Mouse (Mus musculus): ENCODE measurements around the gene Gm156. TPM values are rescaled to one million over a fixed set of nuclear protein-coding genes. Genes with fewer than 3 reads are reported as not detected.
"Not testable (repeated sequence)": the region's sequence is repeated elsewhere in the genome, so short reads cannot be mapped to it uniquely, and the experiment has no call there.

Gene Gm156
- polyA plus RNA-seq (2014; fragmentation: Nextera tagmentation; extraction: Ambion mirVana) = not detected in 2 replicates

DNA sequence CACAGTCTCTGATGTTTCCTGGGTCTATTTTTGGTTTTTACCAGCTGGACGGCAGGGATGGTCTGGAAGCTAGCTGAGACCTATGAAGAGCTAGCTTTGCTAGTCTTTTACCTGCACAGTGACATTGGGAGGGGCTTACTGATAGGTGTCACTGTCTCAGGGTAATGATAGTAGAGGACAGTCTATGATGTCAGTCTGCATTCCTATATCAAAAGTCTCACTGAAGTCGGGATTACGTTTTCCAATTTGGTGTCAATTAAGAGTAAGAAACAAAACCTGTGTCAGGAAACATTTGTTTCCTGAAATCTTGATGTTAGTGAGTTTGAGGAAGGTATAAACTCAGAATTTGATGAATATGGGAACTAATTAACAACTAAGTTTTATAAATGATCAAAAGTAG is at the start of gene Gm156:
Gene Gm156 (minus strand): TSS at position 101 of the 400 bp plus-strand sequence.
- not testable (repeated sequence) for ATAC-seq (replicated peaks; ENCODE audit: low FRiP score); H3K27ac ChIP-seq (ENCODE audit: low read depth, low read length); H3K4me1 ChIP-seq (replicated peaks; ENCODE audit: control insufficient read depth, insufficient read depth, low read length); H3K9me3 ChIP-seq (ENCODE audit: control insufficient read depth, low read length); H3K9ac ChIP-seq (ENCODE audit: low read depth, low read length); DNase-seq (ENCODE audit: low spot score); H3K27me3 ChIP-seq (replicated peaks; ENCODE audit: control insufficient read depth, insufficient read depth, low read length); H3K4me2 ChIP-seq; H3K36me3 ChIP-seq (ENCODE audit: control insufficient read depth, insufficient read depth, low read length); H3K4me3 ChIP-seq (ENCODE audit: low read depth, low read length)
- WGBS = 77% methylated on average over 3 of the region's 3 CpGs

- DNase-seq (ENCODE audit: low spot score) (no peak), ATAC-seq (replicated peaks; ENCODE audit: low FRiP score) (no peak)
- Histone ChIP-seq H3K27ac (ENCODE audit: low read depth, low read length) (no peak overlapping the region), H3K9ac (ENCODE audit: low read depth, low read length) (no peak overlapping the region), H3K27me3 (replicated peaks; ENCODE audit: control insufficient read depth, insufficient read depth, low read length) (no peaks in the 10 kb centered on the region), H3K4me1 (replicated peaks; ENCODE audit: control insufficient read depth, insufficient read depth, low read length) (no peaks in the 10 kb centered on the region), H3K4me3 (ENCODE audit: low read depth, low read length) (no peak overlapping the region), H3K9me3 (ENCODE audit: control insufficient read depth, low read length) (no peaks in the 10 kb centered on the region), H3K4me2 (no peak overlapping the region), H3K36me3 (ENCODE audit: control insufficient read depth, insufficient read depth, low read length) (no peaks in the 10 kb centered on the region)
- 78% methylated on average over 1 of the region's 1 CpGs for WGBS
Measured at GRCm38 (mm10) chr6:129825559-129825958, 41.5 kb upstream of the Gm156 start.

GRCm38 (mm10) chr6:129824004-129824403 is 39.9 kb upstream of the Gm156 start:
- Histone ChIP-seq H3K9me3 (ENCODE audit: control insufficient read depth, low read length) (no peaks in the 10 kb centered on the region), H3K9ac (ENCODE audit: low read depth, low read length) (no peak overlapping the region), H3K36me3 (ENCODE audit: control insufficient read depth, insufficient read depth, low read length) (no peaks in the 10 kb centered on the region), H3K27me3 (replicated peaks; ENCODE audit: control insufficient read depth, insufficient read depth, low read length) (no peaks in the 10 kb centered on the region), H3K27ac (ENCODE audit: low read depth, low read length) (no peak overlapping the region), H3K4me2 (no peak overlapping the region), H3K4me1 (replicated peaks; ENCODE audit: control insufficient read depth, insufficient read depth, low read length) (no peaks in the 10 kb centered on the region), H3K4me3 (ENCODE audit: low read depth, low read length) (no peak overlapping the region)
- WGBS = 76% methylated on average over 1 of the region's 1 CpGs
- DNase-seq (ENCODE audit: low spot score) (no peak), ATAC-seq (replicated peaks; ENCODE audit: low FRiP score) (no peak)

DNA sequence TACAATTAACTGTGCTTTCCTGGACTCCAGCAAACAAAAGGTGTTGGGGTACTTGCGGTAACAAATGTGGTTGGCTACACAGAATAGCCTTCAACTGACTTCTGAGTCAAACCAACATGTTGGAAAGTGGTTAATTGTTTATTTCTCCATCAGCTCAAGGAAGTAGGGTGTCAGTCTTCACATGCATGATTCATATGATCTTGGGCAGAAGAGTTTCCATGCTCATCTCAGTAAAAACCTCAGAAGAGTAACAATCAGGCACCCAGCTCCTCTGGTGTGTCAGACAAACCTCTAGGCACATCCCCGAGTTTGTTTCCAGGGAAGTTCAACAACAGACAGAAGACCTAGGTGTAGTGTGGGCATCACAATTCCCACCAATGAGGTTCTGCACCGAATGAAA is 33.7 kb upstream of the Gm156 start:
- Histone ChIP-seq H3K4me2 (no peak overlapping the region), H3K9ac (ENCODE audit: low read depth, low read length) (no peak overlapping the region), H3K4me1 (replicated peaks; ENCODE audit: control insufficient read depth, insufficient read depth, low read length) (no peaks in the 10 kb centered on the region), H3K27me3 (replicated peaks; ENCODE audit: control insufficient read depth, insufficient read depth, low read length) (no peaks in the 10 kb centered on the region), H3K27ac (ENCODE audit: low read depth, low read length) (no peak overlapping the region), H3K9me3 (ENCODE audit: control insufficient read depth, low read length) (no peaks in the 10 kb centered on the region), H3K4me3 (ENCODE audit: low read depth, low read length) (no peak overlapping the region), H3K36me3 (ENCODE audit: control insufficient read depth, insufficient read depth, low read length) (no peaks in the 10 kb centered on the region)
- WGBS = 62% methylated on average over 3 of the region's 3 CpGs
- DNase-seq (ENCODE audit: low spot score) (no peak), ATAC-seq (replicated peaks; ENCODE audit: low FRiP score) (no peak)

- H3K27ac ChIP-seq (ENCODE audit: low read depth, low read length) = no peak overlapping the region
- no peak overlapping the region for H3K4me2 ChIP-seq
- no peak for ATAC-seq (replicated peaks; ENCODE audit: low FRiP score)
Measured at GRCm38 (mm10) chr6:129747654-129748032, 36.4 kb downstream of the Gm156 start.

DNA sequence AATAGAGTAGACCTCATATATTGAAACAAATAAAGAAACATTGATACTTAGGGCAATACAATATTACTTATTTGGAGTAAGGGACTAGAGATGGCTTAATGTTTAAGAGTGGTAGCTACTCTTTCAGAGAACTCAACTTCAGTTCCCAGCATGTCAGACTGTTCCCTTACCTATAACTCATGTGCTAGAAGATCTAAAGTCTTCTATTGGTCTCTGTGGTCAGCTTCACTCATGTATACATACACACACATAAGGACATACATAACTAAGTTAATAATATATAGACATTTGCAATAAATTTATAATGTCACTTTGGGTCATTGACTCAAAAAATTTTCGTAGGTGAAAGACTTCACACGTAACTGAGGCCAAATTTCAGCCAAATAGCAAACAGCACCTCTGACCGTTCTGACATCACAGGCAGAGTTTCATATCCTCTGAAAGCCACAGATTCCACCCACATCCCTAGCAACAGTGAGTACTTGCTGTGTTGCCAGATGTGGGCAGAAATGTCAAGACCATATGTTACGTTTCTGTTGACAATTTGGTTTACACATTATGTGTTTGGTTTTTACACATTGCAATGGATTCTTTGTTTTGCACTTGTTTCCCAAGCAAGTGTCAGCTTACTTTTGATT is 36.9 kb downstream of the Gm156 start:
- Histone ChIP-seq H3K27me3 (replicated peaks; ENCODE audit: control insufficient read depth, insufficient read depth, low read length) (no peaks in the 10 kb centered on the region), H3K4me2 (no peak overlapping the region), H3K4me3 (ENCODE audit: low read depth, low read length) (no peak overlapping the region), H3K36me3 (ENCODE audit: control insufficient read depth, insufficient read depth, low read length) (no peaks in the 10 kb centered on the region), H3K27ac (ENCODE audit: low read depth, low read length) (no peak overlapping the region), H3K9ac (ENCODE audit: low read depth, low read length) (no peak overlapping the region), H3K4me1 (replicated peaks; ENCODE audit: control insufficient read depth, insufficient read depth, low read length) (no peaks in the 10 kb centered on the region), H3K9me3 (ENCODE audit: control insufficient read depth, low read length) (no peaks in the 10 kb centered on the region)
- 71% methylated on average over 4 of the region's 4 CpGs for WGBS
- no peak for ATAC-seq (replicated peaks; ENCODE audit: low FRiP score)
- no peak for DNase-seq (ENCODE audit: low spot score)

More at GRCm38 (mm10) chr6:129747654-129748032, 36.4 kb downstream of the Gm156 start:
- Histone ChIP-seq H3K36me3 (ENCODE audit: control insufficient read depth, insufficient read depth, low read length) (no peaks in the 10 kb centered on the region), H3K27me3 (replicated peaks; ENCODE audit: control insufficient read depth, insufficient read depth, low read length) (no peaks in the 10 kb centered on the region), H3K4me1 (replicated peaks; ENCODE audit: control insufficient read depth, insufficient read depth, low read length) (no peaks in the 10 kb centered on the region), H3K4me3 (ENCODE audit: low read depth, low read length) (no peak overlapping the region), H3K9me3 (ENCODE audit: control insufficient read depth, low read length) (no peaks in the 10 kb centered on the region), H3K9ac (ENCODE audit: low read depth, low read length) (no peak overlapping the region)
- DNase-seq (ENCODE audit: low spot score) = no peak
- whole genome bisulfite sequencing = 79% methylated on average over 3 of the region's 3 CpGs

DNA sequence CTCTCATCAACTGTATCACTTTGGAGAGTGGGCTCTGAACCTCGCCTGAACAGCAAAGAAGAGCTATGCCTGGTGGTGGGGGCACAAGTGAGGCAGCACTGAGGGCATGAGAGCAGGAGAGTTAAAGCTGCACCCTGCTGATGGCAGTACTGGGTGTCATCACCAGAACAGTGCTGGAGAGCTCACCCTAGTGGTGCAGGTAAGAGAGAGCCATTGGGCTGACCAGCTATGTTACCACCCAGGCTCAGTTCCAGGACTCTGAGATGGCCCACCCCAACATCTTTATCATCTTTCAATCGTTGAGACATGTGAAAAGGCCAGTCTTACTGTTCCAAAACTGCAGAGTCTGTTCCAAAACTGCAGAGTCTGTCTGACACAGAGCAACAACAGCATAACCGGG is 37.9 kb downstream of the Gm156 start:
- Histone ChIP-seq H3K4me2 (no peak overlapping the region), H3K27me3 (replicated peaks; ENCODE audit: control insufficient read depth, insufficient read depth, low read length) (no peaks in the 10 kb centered on the region), H3K27ac (ENCODE audit: low read depth, low read length) (no peak overlapping the region), H3K4me1 (replicated peaks; ENCODE audit: control insufficient read depth, insufficient read depth, low read length) (no peaks in the 10 kb centered on the region), H3K9ac (ENCODE audit: low read depth, low read length) (no peak overlapping the region), H3K36me3 (ENCODE audit: control insufficient read depth, insufficient read depth, low read length) (no peaks in the 10 kb centered on the region), H3K4me3 (ENCODE audit: low read depth, low read length) (no peak overlapping the region), H3K9me3 (ENCODE audit: control insufficient read depth, low read length) (no peaks in the 10 kb centered on the region)
- peak; percentile 49; the same call in 1 of the 2 replicates for ATAC-seq (replicated peaks; ENCODE audit: low FRiP score)
- DNase-seq (ENCODE audit: low spot score) = no peak
- 59% methylated on average over 3 of the region's 3 CpGs for WGBS

DNA sequence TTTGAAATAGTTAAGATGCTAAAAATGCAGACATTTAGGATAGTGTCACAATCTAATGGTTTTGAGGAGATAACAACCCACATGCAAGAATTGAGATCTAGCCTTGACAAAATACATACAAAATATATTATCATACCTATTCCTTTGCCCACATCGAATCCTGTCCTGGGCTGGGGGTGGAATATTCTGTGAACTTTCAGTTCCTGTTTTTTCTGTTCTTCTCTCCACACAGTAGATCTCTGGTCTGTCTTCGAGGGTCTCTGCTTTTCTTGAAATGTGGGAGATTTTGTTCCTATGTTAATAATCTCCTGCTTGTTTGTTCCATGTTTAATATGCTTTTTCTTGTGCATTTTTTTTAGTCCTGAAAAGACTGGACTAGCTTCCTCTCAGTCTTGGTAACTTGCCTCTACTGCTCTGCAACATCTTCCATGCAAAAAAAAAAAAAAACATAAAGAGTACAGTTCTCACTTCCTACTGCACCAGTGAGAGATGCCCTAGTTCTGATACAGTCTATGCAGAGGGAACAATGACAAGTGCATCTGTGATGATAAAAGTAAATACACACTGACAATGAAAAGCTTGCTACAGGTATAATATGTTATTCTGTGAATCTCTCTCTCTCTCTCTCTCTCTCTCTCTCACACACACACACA is 43.9 kb downstream of the Gm156 start, which contains the start of gene Klri2:
Gene Klri2 (minus strand): TSS at position 416 of the 653 bp plus-strand sequence.
- no peaks in the 10 kb centered on the region for H3K9me3 ChIP-seq (ENCODE audit: control insufficient read depth, low read length)
- whole genome bisulfite sequencing = 60% methylated on average over 2 of the region's 2 CpGs
- no peak within 1 kb of the TSS for H3K4me2 ChIP-seq
- no peak within 1 kb of the TSS for H3K4me3 ChIP-seq (ENCODE audit: low read depth, low read length)
- no peaks in the 10 kb centered on the region for H3K4me1 ChIP-seq (replicated peaks; ENCODE audit: control insufficient read depth, insufficient read depth, low read length)
- no peak for ATAC-seq (replicated peaks; ENCODE audit: low FRiP score)
- H3K9ac ChIP-seq (ENCODE audit: low read depth, low read length) = no peak within 1 kb of the TSS
- H3K27me3 ChIP-seq (replicated peaks; ENCODE audit: control insufficient read depth, insufficient read depth, low read length) = no peaks in the 10 kb centered on the region
- H3K36me3 ChIP-seq (ENCODE audit: control insufficient read depth, insufficient read depth, low read length) = no peaks in the 10 kb centered on the region
- no peak within 1 kb of the TSS for H3K27ac ChIP-seq (ENCODE audit: low read depth, low read length)
- DNase-seq (ENCODE audit: low spot score) = no peak

- H3K9ac ChIP-seq (ENCODE audit: low read depth, low read length) = no peak overlapping the region
- H3K4me1 ChIP-seq (replicated peaks; ENCODE audit: control insufficient read depth, insufficient read depth, low read length) = no peaks in the 10 kb centered on the region
- ATAC-seq (replicated peaks; ENCODE audit: low FRiP score) (no peak), DNase-seq (ENCODE audit: low spot score) (no peak)
- H3K4me2 ChIP-seq = no peak overlapping the region
- H3K9me3 ChIP-seq (ENCODE audit: control insufficient read depth, low read length) = no peaks in the 10 kb centered on the region
- H3K36me3 ChIP-seq (ENCODE audit: control insufficient read depth, insufficient read depth, low read length) = no peaks in the 10 kb centered on the region
- H3K27ac ChIP-seq (ENCODE audit: low read depth, low read length) = no peak overlapping the region
- H3K27me3 ChIP-seq (replicated peaks; ENCODE audit: control insufficient read depth, insufficient read depth, low read length) = no peaks in the 10 kb centered on the region
- no peak overlapping the region for H3K4me3 ChIP-seq (ENCODE audit: low read depth, low read length)
Measured at GRCm38 (mm10) chr6:129736414-129736813, 47.7 kb downstream of the Gm156 start.

Data from liver, embryonic 11.5 days (tissue).